In the genomic region with DNA sequence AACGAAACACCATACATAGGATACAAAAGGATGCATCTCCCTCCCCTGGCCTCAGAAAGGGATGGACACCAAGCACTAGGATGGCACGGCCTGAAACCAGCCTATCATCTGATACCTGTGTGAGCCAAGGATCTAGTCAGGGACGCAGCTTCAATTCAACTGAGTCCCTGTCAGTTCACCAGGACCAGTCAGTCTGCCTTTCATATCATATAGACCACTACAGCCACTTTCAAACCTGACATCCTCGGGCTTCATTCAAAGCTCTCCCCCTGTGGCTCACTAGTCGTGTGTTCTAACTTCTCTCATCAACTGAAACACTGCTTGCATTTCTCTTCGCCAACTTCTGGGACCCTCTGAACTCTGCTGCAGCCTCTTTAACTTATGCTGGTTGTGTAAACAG, we compare ENCODE assay signal across 9 mouse cellular contexts. TPM values are rescaled to one million over a fixed set of nuclear protein-coding genes. Genes with fewer than 3 reads are reported as not detected.
DNase-seq lines count a peak whose midpoint lies in the region; ATAC-seq and TF ChIP-seq lines count a peak whose summit lies in the region.
"Had no signal": no experiment of that assay in that cellular context is flagged by ENCODE, and none has a peak within 500 bp of the region (broad histone marks: within the 10 kb centered on the region; RNA-seq: fewer than 3 reads in every experiment).

No protein-coding gene starts in this region.

- H3K36me3 ChIP-seq in kidney, postnatal 0 days (ENCODE audit: insufficient read depth, low read length), result 0 out of 2 replicates have a peak, but pooled peaks cover 3% of the 10 kb centered on the region
- H3K36me3 ChIP-seq in intestine, embryonic 16.5 days (ENCODE audit: control insufficient read depth, insufficient read depth, low read length), result no peaks in the 10 kb centered on the region
- peaks cover 13% of the 10 kb centered on the region for H3K36me3 ChIP-seq in neural tube, embryonic 12.5 days

- H3K4me3 ChIP-seq in kidney, postnatal 0 days (replicated peaks; ENCODE audit: low read depth, low read length), result peak overlapping the region; percentile 93; the same call in 1 of the 2 replicates
- peak overlapping the region; percentile 56 for H3K4me3 ChIP-seq in embryonic fibroblast, embryonic 13.5 days (ENCODE audit: insufficient read depth, low read length)
- H3K4me3 ChIP-seq in intestine, embryonic 16.5 days (ENCODE audit: low read length), result peak overlapping the region; percentile 17
- 0 out of 2 replicates have a peak overlapping the region, but pooled peaks have one; percentile 9 for H3K4me3 ChIP-seq in neural tube, embryonic 12.5 days

- 70% methylated on average over 6 of the region's 6 CpGs for WGBS in kidney, postnatal 0 days
- WGBS in intestine, embryonic 16.5 days, result 80% methylated on average over 6 of the region's 6 CpGs
- 86% methylated on average over 6 of the region's 6 CpGs for whole genome bisulfite sequencing in neural tube, embryonic 12.5 days

- no peak for ATAC-seq in kidney, postnatal 0 days (replicated peaks; ENCODE audit: low FRiP score, low read depth)
- no peak for ATAC-seq in intestine, embryonic 16.5 days
- no peak for ATAC-seq in neural tube, embryonic 12.5 days (ENCODE audit: low FRiP score, low read depth)

- H3K4me1 ChIP-seq in kidney, postnatal 0 days (replicated peaks; ENCODE audit: insufficient read depth, low read length), result 0 out of 2 replicates have a peak, but pooled peaks cover 5% of the 10 kb centered on the region
- peaks cover 5% of the 10 kb centered on the region for H3K4me1 ChIP-seq in embryonic fibroblast, embryonic 13.5 days (ENCODE audit: control insufficient read depth, insufficient read depth, low read length)
- H3K4me1 ChIP-seq in intestine, embryonic 16.5 days (ENCODE audit: control insufficient read depth, insufficient read depth, low read length), result peaks cover 7% of the 10 kb centered on the region
- H3K4me1 ChIP-seq in neural tube, embryonic 12.5 days, result peaks cover 7% of the 10 kb centered on the region

- no peak overlapping the region for H3K9ac ChIP-seq in kidney, postnatal 0 days (ENCODE audit: low read depth, low read length)
- H3K9ac ChIP-seq in intestine, embryonic 16.5 days (ENCODE audit: low read depth, low read length), result 0 out of 2 replicates have a peak overlapping the region, but pooled peaks have one; percentile 47
- no peak overlapping the region for H3K9ac ChIP-seq in neural tube, embryonic 12.5 days

- no peaks in the 10 kb centered on the region for H3K9me3 ChIP-seq in kidney, postnatal 0 days (replicated peaks; ENCODE audit: low read length)
- H3K9me3 ChIP-seq in intestine, embryonic 16.5 days (ENCODE audit: control insufficient read depth, low read length), result no peaks in the 10 kb centered on the region
- H3K9me3 ChIP-seq in neural tube, embryonic 12.5 days, result no peaks in the 10 kb centered on the region

- no peak for TF ChIP-seq POLR2A in embryonic fibroblast, embryonic 13.5 days (IDR thresholded peaks at IDR 0.05; ENCODE audit: low read depth, low read length)

- H3K27ac ChIP-seq in kidney, postnatal 0 days, result no peak overlapping the region
- no peak overlapping the region for H3K27ac ChIP-seq in embryonic fibroblast, embryonic 13.5 days (ENCODE audit: insufficient read depth, low read length)
- no peak overlapping the region for H3K27ac ChIP-seq in intestine, embryonic 16.5 days (ENCODE audit: low read length)
- H3K27ac ChIP-seq in neural tube, embryonic 12.5 days, result no peak overlapping the region

- no peak for DNase-seq in kidney, postnatal 0 days (ENCODE audit: low spot score)
- no peak for DNase-seq in kidney, postnatal 25 days
- no peak for DNase-seq in layer of hippocampus, adult 9-10 months (ENCODE audit: low spot score)
- DNase-seq in layer of hippocampus, adult 18-20 months (ENCODE audit: low spot score in 2 of 2), result no peak
- no peak for DNase-seq in right cerebral cortex, postnatal 14 days
- DNase-seq: adrenal gland, postnatal 14 days had no signal

- H3K27me3 ChIP-seq in kidney, postnatal 0 days (ENCODE audit: insufficient read depth, low read length), result no peaks in the 10 kb centered on the region
- no peaks in the 10 kb centered on the region for H3K27me3 ChIP-seq in intestine, embryonic 16.5 days (replicated peaks; ENCODE audit: control insufficient read depth, insufficient read depth, low read length)
- no peaks in the 10 kb centered on the region for H3K27me3 ChIP-seq in neural tube, embryonic 12.5 days (replicated peaks)

- H3K4me2 ChIP-seq in kidney, postnatal 0 days (ENCODE audit: low read length), result peak overlapping the region; percentile 56
- peak overlapping the region; percentile 35 for H3K4me2 ChIP-seq in intestine, embryonic 16.5 days (ENCODE audit: low read depth, low read length)
- peak overlapping the region; percentile 54 for H3K4me2 ChIP-seq in neural tube, embryonic 12.5 days (replicated peaks)

- TF ChIP-seq CTCF in kidney, postnatal 0 days (IDR thresholded peaks at IDR 0.05; ENCODE audit: low read depth), result no peak
- TF ChIP-seq CTCF in embryonic fibroblast, embryonic 13.5 days (IDR thresholded peaks at IDR 0.05; ENCODE audit: borderline replicate concordance, insufficient read depth, low read length), result no peak

RNA-seq across cellular contexts. Expression of gene Zfp869, which starts 4.8 kb away (rescaled TPM):
- 21.6 and 24.5 TPM in 2 replicates for polyA plus RNA-seq in kidney, postnatal 0 days (2015; fragmentation: Nextera tagmentation; extraction: Ambion mirVana)
- 18.1 and 24.1 TPM in 2 replicates for polyA plus RNA-seq in embryonic fibroblast, embryonic 13.5 days (2011; ENCODE audit: insufficient read length, low read depth, missing spikeins)
- polyA plus RNA-seq in intestine, embryonic 16.5 days (2015; fragmentation: Nextera tagmentation; extraction: Ambion mirVana), result 21.6 and 23.2 TPM in 2 replicates
- polyA plus RNA-seq in neural tube, embryonic 12.5 days (2016; fragmentation: Nextera tagmentation; extraction: Ambion mirVana), result 27.2 and 27.7 TPM in 2 replicates
- total RNA-seq in layer of hippocampus, adult 18-20 months (2021), result 10 to 100 TPM; 19.5 to 21.2 TPM

RNA-seq across cellular contexts. Expression of gene Zfp963, which starts 34.4 kb away (rescaled TPM):
- 5.3 TPM in 2 replicates for polyA plus RNA-seq in kidney, postnatal 0 days (2015; fragmentation: Nextera tagmentation; extraction: Ambion mirVana)
- polyA plus RNA-seq in embryonic fibroblast, embryonic 13.5 days (2011; ENCODE audit: insufficient read length, low read depth, missing spikeins), result 2.8 and 3.0 TPM in 2 replicates
- polyA plus RNA-seq in intestine, embryonic 16.5 days (2015; fragmentation: Nextera tagmentation; extraction: Ambion mirVana), result 4.9 and 6.2 TPM in 2 replicates
- 6.7 and 7.5 TPM in 2 replicates for polyA plus RNA-seq in neural tube, embryonic 12.5 days (2016; fragmentation: Nextera tagmentation; extraction: Ambion mirVana)
- total RNA-seq in layer of hippocampus, adult 18-20 months (2021), result 1 to 10 TPM; 4.6 to 5.0 TPM

RNA-seq across cellular contexts. Expression of gene Gm20422, which starts 59.3 kb away (rescaled TPM):
- polyA plus RNA-seq in kidney, postnatal 0 days (2015; fragmentation: Nextera tagmentation; extraction: Ambion mirVana), result 0.30 and 1.1 TPM in 2 replicates
- polyA plus RNA-seq in embryonic fibroblast, embryonic 13.5 days (2011; ENCODE audit: insufficient read length, low read depth, missing spikeins), result 0.90 and 1.3 TPM in 2 replicates
- polyA plus RNA-seq in intestine, embryonic 16.5 days (2015; fragmentation: Nextera tagmentation; extraction: Ambion mirVana), result 0.54 TPM in 1 of 2 replicates, not detected in the other
- 0.79 and 1.3 TPM in 2 replicates for polyA plus RNA-seq in neural tube, embryonic 12.5 days (2016; fragmentation: Nextera tagmentation; extraction: Ambion mirVana)
- total RNA-seq in layer of hippocampus, adult 18-20 months (2021), result 1 to 10 TPM in 1 of 2 experiments, under 1 TPM in 1; 0.91 to 3.0 TPM

Comparison
In these comparisons a context has a peak if more than half of its experiments do, and no peak if none do; other contexts are left out.
1. H3K4me3 ChIP-seq: peak in every context shown above with its lines; median percentile 93 in kidney, postnatal 0 days; 56 in embryonic fibroblast, embryonic 13.5 days; 17 in intestine, embryonic 16.5 days; 9 in neural tube, embryonic 12.5 days.